Mouse (Mus musculus) cortical plate, adult 2 months (tissue): Measurements from ENCODE around the gene Sptb.

Source experiments
- CTCF ChIP-seq: fragments of 200-500 bp; IDR thresholded peaks from 2 replicates; pipeline ENCODE4 v1.5.1; 2011; ENCODE audit warnings: mild to moderate bottlenecking, control low read depth, low read length; ENCODE audit not compliant: insufficient read depth; ENCODE audit errors: extremely low read depth
- POLR2A ChIP-seq: fragments of 200-500 bp; IDR thresholded peaks from 2 replicates; pipeline ENCODE4 v1.6.1; 2011; ENCODE audit warnings: mild to moderate bottlenecking, low read length, control low read depth; ENCODE audit not compliant: insufficient read depth; ENCODE audit errors: extremely low read depth

- TF ChIP-seq CTCF (no peak), POLR2A (no peak)
Measured at GRCm38 (mm10) chr12:76593254-76593653, 117.1 kb downstream of the Sptb start.
